Mouse (Mus musculus) neural tube, embryonic 15.5 days (tissue): ENCODE data around the gene Ccdc12. TPM values are rescaled to one million over a fixed set of nuclear protein-coding genes. Genes with fewer than 3 reads are reported as not detected.

Source experiments
- ATAC-seq: fragments of 200-750 bp; cut with Nextera tagmentation; 2 replicates; pipeline ENCODE4 v1.8.0; 2017; ENCODE audit warnings: mild to moderate bottlenecking, moderate TSS enrichment, moderate library complexity; ENCODE audit not compliant: low FRiP score
- H3K27ac ChIP-seq: fragments of 300-500 bp; sonication (generic); replicated peaks from 2 replicates; pipeline ENCODE4 v1.5.1; 2015; ENCODE audit warnings: mild to moderate bottlenecking, inconsistent platforms
- H3K27me3 ChIP-seq: fragments of 300-500 bp; sonication (generic); replicated peaks from 2 replicates; pipeline ENCODE4 v1.6.1; 2015; ENCODE audit warnings: inconsistent platforms
- H3K36me3 ChIP-seq: fragments of 300-500 bp; sonication (generic); 2 replicates; pipeline ENCODE4 v1.6.1; 2015; ENCODE audit warnings: inconsistent platforms
- H3K4me1 ChIP-seq: fragments of 300-500 bp; sonication (generic); 2 replicates; pipeline ENCODE4 v1.6.1; 2015; ENCODE audit warnings: inconsistent platforms
- H3K4me2 ChIP-seq: fragments of 300-500 bp; sonication (generic); 2 replicates; pipeline ENCODE4 v1.6.1; 2015; ENCODE audit warnings: inconsistent platforms, mild to moderate bottlenecking, moderate library complexity
- H3K4me3 ChIP-seq: fragments of 300-500 bp; sonication (generic); replicated peaks from 2 replicates; pipeline ENCODE4 v1.5.1; 2015; ENCODE audit warnings: mild to moderate bottlenecking, inconsistent platforms
- H3K9ac ChIP-seq: fragments of 300-500 bp; sonication (generic); replicated peaks from 2 replicates; pipeline ENCODE4 v1.6.1; 2015; ENCODE audit warnings: mild to moderate bottlenecking, inconsistent platforms
- H3K9me3 ChIP-seq: fragments of 300-500 bp; sonication (generic); replicated peaks from 2 replicates; pipeline ENCODE4 v1.6.1; 2016; ENCODE audit warnings: inconsistent platforms
- WGBS: fragments of 180-500 bp; shearing (Covaris S2); methylation state at CpG from one replicate; pipeline ENCODE4 v1.1.7; 2015; ENCODE audit warnings: mixed read lengths; 5-methylcytosine and 5-hydroxymethylcytosine counted together
- polyA plus RNA-seq: library from polyadenylated mRNA; unstranded; fragments of >200 nt; fragmentation: Nextera tagmentation; extraction: Ambion mirVana; gene quantifications from 2 replicates; pipeline ENCODE4 v1.2.1, GENCODE M21; 2015

The Ccdc12 gene
- polyA plus RNA-seq, 1 experiment from 2014 or later = 96.3 TPM

GRCm38 (mm10) chr9:110631191-110631590 is 25.1 kb upstream of the Ccdc12 start:
- Histone ChIP-seq H3K4me2 (peak overlapping the region; percentile 55), H3K36me3 (peaks cover 11% of the 10 kb centered on the region), H3K4me3 (peak overlapping the region; percentile 29), H3K27me3 (peaks cover 6% of the 10 kb centered on the region), H3K27ac (no peak overlapping the region), H3K9me3 (no peaks in the 10 kb centered on the region), H3K4me1 (peaks cover 10% of the 10 kb centered on the region), H3K9ac (0 out of 2 replicates have a peak overlapping the region, but pooled peaks have one; percentile 11)
- WGBS = 12% methylated on average over 10 of the region's 10 CpGs
- peak; percentile 34; the same call in 1 of the 2 replicates for ATAC-seq

- H3K27ac ChIP-seq = no peak overlapping the region
- no peaks in the 10 kb centered on the region for H3K9me3 ChIP-seq
- ATAC-seq = peak; percentile 61
- peaks cover 6% of the 10 kb centered on the region for H3K27me3 ChIP-seq
- peak overlapping the region; percentile 29 for H3K4me3 ChIP-seq
- H3K36me3 ChIP-seq = peaks cover 11% of the 10 kb centered on the region
- peak overlapping the region; percentile 55 for H3K4me2 ChIP-seq
- 0 out of 2 replicates have a peak overlapping the region, but pooled peaks have one; percentile 11 for H3K9ac ChIP-seq
- 12% methylated on average over 30 of the region's 30 CpGs for WGBS
- H3K4me1 ChIP-seq = peaks cover 10% of the 10 kb centered on the region
Measured at GRCm38 (mm10) chr9:110631651-110632275, 24.5 kb upstream of the Ccdc12 start.

GRCm38 (mm10) chr9:110632671-110633070 is 23.6 kb upstream of the Ccdc12 start:
- Histone ChIP-seq H3K9me3 (no peaks in the 10 kb centered on the region), H3K36me3 (peaks cover 5% of the 10 kb centered on the region), H3K27ac (no peak overlapping the region), H3K9ac (no peak overlapping the region), H3K4me2 (no peak overlapping the region), H3K4me1 (peaks cover 10% of the 10 kb centered on the region), H3K27me3 (peaks cover 6% of the 10 kb centered on the region), H3K4me3 (no peak overlapping the region)
- ATAC-seq = no peak
- 85% methylated on average over 15 of the region's 15 CpGs for WGBS

- Histone ChIP-seq H3K9ac (no peak overlapping the region), H3K4me1 (peaks cover 10% of the 10 kb centered on the region), H3K36me3 (peaks cover 10% of the 10 kb centered on the region; the same call in 1 of the 2 replicates), H3K4me2 (no peak overlapping the region), H3K27ac (no peak overlapping the region), H3K27me3 (peaks cover 6% of the 10 kb centered on the region), H3K4me3 (no peak overlapping the region), H3K9me3 (no peaks in the 10 kb centered on the region)
- 82% methylated on average over 17 of the region's 17 CpGs for WGBS
- no peak for ATAC-seq
Measured at GRCm38 (mm10) chr9:110633882-110634281, 22.4 kb upstream of the Ccdc12 start.

GRCm38 (mm10) chr9:110635225-110635624 is 21.1 kb upstream of the Ccdc12 start:
- ATAC-seq = no peak
- Histone ChIP-seq H3K4me3 (no peak overlapping the region), H3K9me3 (no peaks in the 10 kb centered on the region), H3K4me2 (no peak overlapping the region), H3K27ac (no peak overlapping the region), H3K9ac (no peak overlapping the region), H3K36me3 (peaks cover 12% of the 10 kb centered on the region; the same call in 1 of the 2 replicates), H3K4me1 (peaks cover 10% of the 10 kb centered on the region), H3K27me3 (peaks cover 6% of the 10 kb centered on the region)
- 7% methylated on average over 19 of the region's 19 CpGs for WGBS

- Histone ChIP-seq H3K9ac (no peak overlapping the region), H3K27ac (no peak overlapping the region), H3K4me2 (no peak overlapping the region), H3K9me3 (no peaks in the 10 kb centered on the region), H3K4me3 (no peak overlapping the region), H3K36me3 (peaks cover 12% of the 10 kb centered on the region; the same call in 1 of the 2 replicates), H3K27me3 (peaks cover 1% of the 10 kb centered on the region), H3K4me1 (no peaks in the 10 kb centered on the region)
- no peak for ATAC-seq
- 84% methylated on average over 10 of the region's 10 CpGs for WGBS
Measured at GRCm38 (mm10) chr9:110638611-110639021, 17.7 kb upstream of the Ccdc12 start.

GRCm38 (mm10) chr9:110641006-110641405 is 15.3 kb upstream of the Ccdc12 start:
- Histone ChIP-seq H3K27me3 (no peaks in the 10 kb centered on the region), H3K9me3 (no peaks in the 10 kb centered on the region), H3K36me3 (peaks cover 12% of the 10 kb centered on the region; the same call in 1 of the 2 replicates), H3K9ac (no peak overlapping the region), H3K4me3 (no peak overlapping the region), H3K4me1 (no peaks in the 10 kb centered on the region), H3K27ac (no peak overlapping the region), H3K4me2 (no peak overlapping the region)
- ATAC-seq = no peak
- 90% methylated on average over 5 of the region's 5 CpGs for WGBS

GRCm38 (mm10) chr9:110642812-110643524 is 13.3 kb upstream of the Ccdc12 start:
- Histone ChIP-seq H3K27ac (no peak overlapping the region), H3K9ac (no peak overlapping the region), H3K9me3 (no peaks in the 10 kb centered on the region), H3K36me3 (peaks cover 11% of the 10 kb centered on the region; the same call in 1 of the 2 replicates), H3K27me3 (no peaks in the 10 kb centered on the region), H3K4me1 (no peaks in the 10 kb centered on the region), H3K4me3 (no peak overlapping the region), H3K4me2 (no peak overlapping the region)
- no peak for ATAC-seq
- 60% methylated on average over 5 of the region's 5 CpGs for WGBS

- Histone ChIP-seq H3K4me1 (no peaks in the 10 kb centered on the region), H3K36me3 (peaks cover 3% of the 10 kb centered on the region; the same call in 1 of the 2 replicates), H3K9me3 (no peaks in the 10 kb centered on the region), H3K27ac (no peak overlapping the region), H3K4me2 (no peak overlapping the region), H3K9ac (no peak overlapping the region), H3K27me3 (no peaks in the 10 kb centered on the region), H3K4me3 (no peak overlapping the region)
- 80% methylated on average over 9 of the region's 9 CpGs for WGBS
- no peak for ATAC-seq
Measured at GRCm38 (mm10) chr9:110643787-110644186, 12.5 kb upstream of the Ccdc12 start.

- Histone ChIP-seq H3K4me3 (no peak overlapping the region), H3K9ac (no peak overlapping the region), H3K4me1 (peaks cover 1% of the 10 kb centered on the region; the same call in 1 of the 2 replicates), H3K9me3 (no peaks in the 10 kb centered on the region), H3K4me2 (no peak overlapping the region), H3K36me3 (no peaks in the 10 kb centered on the region), H3K27me3 (no peaks in the 10 kb centered on the region), H3K27ac (no peak overlapping the region)
- WGBS = 88% methylated on average over 10 of the region's 10 CpGs
- no peak for ATAC-seq
Measured at GRCm38 (mm10) chr9:110644295-110644694, 12.0 kb upstream of the Ccdc12 start.

GRCm38 (mm10) chr9:110645219-110645618 is 11.1 kb upstream of the Ccdc12 start:
- H3K9me3 ChIP-seq = no peaks in the 10 kb centered on the region
- no peak overlapping the region for H3K4me3 ChIP-seq
- ATAC-seq = no peak
- no peak overlapping the region for H3K4me2 ChIP-seq
- WGBS = 79% methylated on average over 9 of the region's 9 CpGs
- peaks cover 10% of the 10 kb centered on the region; the same call in 1 of the 2 replicates for H3K4me1 ChIP-seq
- H3K27me3 ChIP-seq = no peaks in the 10 kb centered on the region
- no peak overlapping the region for H3K9ac ChIP-seq
- H3K36me3 ChIP-seq = no peaks in the 10 kb centered on the region
- no peak overlapping the region for H3K27ac ChIP-seq

- H3K9ac ChIP-seq = no peak overlapping the region
- H3K9me3 ChIP-seq = no peaks in the 10 kb centered on the region
- no peak for ATAC-seq
- no peak overlapping the region for H3K4me2 ChIP-seq
- H3K36me3 ChIP-seq = no peaks in the 10 kb centered on the region
- H3K27ac ChIP-seq = peak overlapping the region; percentile 34; the same call in 1 of the 2 replicates
- H3K4me1 ChIP-seq = peaks cover 40% of the 10 kb centered on the region
- H3K4me3 ChIP-seq = no peak overlapping the region
- peaks cover 24% of the 10 kb centered on the region for H3K27me3 ChIP-seq
Measured at GRCm38 (mm10) chr9:110649775-110650174, 6.5 kb upstream of the Ccdc12 start.
